Mouse (Mus musculus): Measurements from ENCODE around the gene Chst2. TPM values are rescaled to one million over a fixed set of nuclear protein-coding genes. Genes with fewer than 3 reads are reported as not detected.

Gene Chst2
- polyA plus RNA-seq, 1 experiment from 2014 or later = 1.1 TPM

GRCm38 (mm10) chr9:95435506-95436293 lies 29.2 kb upstream of the Chst2 start:
- no peak overlapping the region for H3K9ac ChIP-seq (ENCODE audit: low read depth, low read length)
- 73% methylated on average over 20 of the region's 20 CpGs for WGBS
- H3K36me3 ChIP-seq (ENCODE audit: control insufficient read depth, insufficient read depth) = no peaks in the 10 kb centered on the region
- H3K27me3 ChIP-seq (replicated peaks; ENCODE audit: control insufficient read depth, insufficient read depth, low read length) = no peaks in the 10 kb centered on the region
- ATAC-seq = no peak
- H3K4me1 ChIP-seq (replicated peaks; ENCODE audit: control insufficient read depth, insufficient read depth, low read length) = no peaks in the 10 kb centered on the region
- H3K27ac ChIP-seq (ENCODE audit: low read depth, low read length) = no peak overlapping the region
- H3K4me2 ChIP-seq (replicated peaks; ENCODE audit: low read depth) = no peak overlapping the region
- no peak for TF ChIP-seq CTCF (IDR thresholded peaks at IDR 0.05; ENCODE audit: low read depth)
- H3K9me3 ChIP-seq (ENCODE audit: control insufficient read depth) = no peaks in the 10 kb centered on the region
- no peak overlapping the region for H3K4me3 ChIP-seq (ENCODE audit: low read depth, low read length)

GRCm38 (mm10) chr9:95428277-95428676 lies 21.8 kb upstream of the Chst2 start:
- WGBS = 84% methylated on average over 4 of the region's 4 CpGs
- no peak overlapping the region for H3K9ac ChIP-seq (ENCODE audit: low read depth, low read length)
- no peak overlapping the region for H3K4me3 ChIP-seq (ENCODE audit: low read depth, low read length)
- H3K4me2 ChIP-seq (replicated peaks; ENCODE audit: low read depth) = no peak overlapping the region
- H3K4me1 ChIP-seq (replicated peaks; ENCODE audit: control insufficient read depth, insufficient read depth, low read length) = no peaks in the 10 kb centered on the region
- H3K27me3 ChIP-seq (replicated peaks; ENCODE audit: control insufficient read depth, insufficient read depth, low read length) = no peaks in the 10 kb centered on the region
- TF ChIP-seq CTCF (IDR thresholded peaks at IDR 0.05; ENCODE audit: low read depth) = no peak
- H3K36me3 ChIP-seq (ENCODE audit: control insufficient read depth, insufficient read depth) = no peaks in the 10 kb centered on the region
- H3K9me3 ChIP-seq (ENCODE audit: control insufficient read depth) = no peaks in the 10 kb centered on the region
- H3K27ac ChIP-seq (ENCODE audit: low read depth, low read length) = no peak overlapping the region
- ATAC-seq = no peak

GRCm38 (mm10) chr9:95413911-95414310 lies 7.4 kb upstream of the Chst2 start:
- Histone ChIP-seq H3K4me2 (replicated peaks; ENCODE audit: low read depth) (no peak overlapping the region), H3K27me3 (replicated peaks; ENCODE audit: control insufficient read depth, insufficient read depth, low read length) (no peaks in the 10 kb centered on the region; the same call in 1 of the 2 replicates), H3K4me3 (ENCODE audit: low read depth, low read length) (no peak overlapping the region), H3K27ac (ENCODE audit: low read depth, low read length) (no peak overlapping the region), H3K36me3 (ENCODE audit: control insufficient read depth, insufficient read depth) (no peaks in the 10 kb centered on the region), H3K4me1 (replicated peaks; ENCODE audit: control insufficient read depth, insufficient read depth, low read length) (no peaks in the 10 kb centered on the region), H3K9me3 (ENCODE audit: control insufficient read depth) (no peaks in the 10 kb centered on the region), H3K9ac (ENCODE audit: low read depth, low read length) (no peak overlapping the region)
- ATAC-seq = no peak
- TF ChIP-seq CTCF (IDR thresholded peaks at IDR 0.05; ENCODE audit: low read depth) = peak; percentile 15; the same call in 1 of the 2 replicates

GRCm38 (mm10) chr9:95412047-95412446 lies 5.5 kb upstream of the Chst2 start:
- ATAC-seq = no peak
- H3K27me3 ChIP-seq (replicated peaks; ENCODE audit: control insufficient read depth, insufficient read depth, low read length) = peaks cover 13% of the 10 kb centered on the region

GRCm38 (mm10) chr9:95407586-95408220 lies 1.2 kb upstream of the Chst2 start:
- peak overlapping the region; percentile 57; the same call in 1 of the 2 replicates for H3K27ac ChIP-seq (ENCODE audit: low read depth, low read length)
- peak overlapping the region; percentile 13; the same call in 1 of the 2 replicates for H3K9ac ChIP-seq (ENCODE audit: low read depth, low read length)
- no peak for ATAC-seq
- H3K4me3 ChIP-seq (ENCODE audit: low read depth, low read length) = peak overlapping the region; percentile 60
- H3K27me3 ChIP-seq (replicated peaks; ENCODE audit: control insufficient read depth, insufficient read depth, low read length) = peaks cover 39% of the 10 kb centered on the region
- peak; percentile 5; the same call in 1 of the 2 replicates for TF ChIP-seq CTCF (IDR thresholded peaks at IDR 0.05; ENCODE audit: low read depth)
- H3K4me1 ChIP-seq (replicated peaks; ENCODE audit: control insufficient read depth, insufficient read depth, low read length) = no peaks in the 10 kb centered on the region; the same call in 1 of the 2 replicates
- H3K36me3 ChIP-seq (ENCODE audit: control insufficient read depth, insufficient read depth) = no peaks in the 10 kb centered on the region; the same call in 1 of the 2 replicates
- peak overlapping the region; percentile 88 for H3K4me2 ChIP-seq (replicated peaks; ENCODE audit: low read depth)
- H3K9me3 ChIP-seq (ENCODE audit: control insufficient read depth) = no peaks in the 10 kb centered on the region
- 2% methylated on average over 24 of the region's 24 CpGs for WGBS

More at GRCm38 (mm10) chr9:95412047-95412446, 5.5 kb upstream of the Chst2 start:
- Histone ChIP-seq H3K36me3 (ENCODE audit: control insufficient read depth, insufficient read depth) (no peaks in the 10 kb centered on the region), H3K27ac (ENCODE audit: low read depth, low read length) (no peak overlapping the region), H3K4me2 (replicated peaks; ENCODE audit: low read depth) (no peak overlapping the region), H3K4me3 (ENCODE audit: low read depth, low read length) (no peak overlapping the region), H3K9ac (ENCODE audit: low read depth, low read length) (no peak overlapping the region), H3K9me3 (ENCODE audit: control insufficient read depth) (no peaks in the 10 kb centered on the region), H3K4me1 (replicated peaks; ENCODE audit: control insufficient read depth, insufficient read depth, low read length) (no peaks in the 10 kb centered on the region)
- no peak for TF ChIP-seq CTCF (IDR thresholded peaks at IDR 0.05; ENCODE audit: low read depth)
- 72% methylated on average over 4 of the region's 4 CpGs for WGBS

- Histone ChIP-seq H3K9ac (ENCODE audit: low read depth, low read length) (peak overlapping the region; percentile 31), H3K4me2 (replicated peaks; ENCODE audit: low read depth) (peak overlapping the region; percentile 88), H3K27ac (ENCODE audit: low read depth, low read length) (no peak overlapping the region), H3K9me3 (ENCODE audit: control insufficient read depth) (no peaks in the 10 kb centered on the region), H3K4me1 (replicated peaks; ENCODE audit: control insufficient read depth, insufficient read depth, low read length) (no peaks in the 10 kb centered on the region; the same call in 1 of the 2 replicates), H3K27me3 (replicated peaks; ENCODE audit: control insufficient read depth, insufficient read depth, low read length) (peaks cover 39% of the 10 kb centered on the region), H3K4me3 (ENCODE audit: low read depth, low read length) (peak overlapping the region; percentile 60), H3K36me3 (ENCODE audit: control insufficient read depth, insufficient read depth) (no peaks in the 10 kb centered on the region; the same call in 1 of the 2 replicates)
- TF ChIP-seq CTCF (IDR thresholded peaks at IDR 0.05; ENCODE audit: low read depth) = no peak
- WGBS = under 1% methylated on average over 36 of the region's 72 CpGs
- no peak; the same call in 1 of the 2 replicates for ATAC-seq
Measured at GRCm38 (mm10) chr9:95405946-95406570, 464 bp downstream of the Chst2 start.

All from intestine, postnatal 0 days (tissue).